Mouse (Mus musculus) T-cell, adult 66 days (primary cell): Measurements from ENCODE around the gene Olfr521. TPM values are rescaled to one million over a fixed set of nuclear protein-coding genes. Genes with fewer than 3 reads are reported as not detected.

Experiments used
- total RNA-seq, 2 experiments: library from RNA; stranded (reverse); gene quantifications; 3 replicates in 1 of 2; 4 replicates in 1 of 2; pipeline ENCODE4 v1.2.4; 2023

The Olfr521 gene
- total RNA-seq, result not detected

DNA sequence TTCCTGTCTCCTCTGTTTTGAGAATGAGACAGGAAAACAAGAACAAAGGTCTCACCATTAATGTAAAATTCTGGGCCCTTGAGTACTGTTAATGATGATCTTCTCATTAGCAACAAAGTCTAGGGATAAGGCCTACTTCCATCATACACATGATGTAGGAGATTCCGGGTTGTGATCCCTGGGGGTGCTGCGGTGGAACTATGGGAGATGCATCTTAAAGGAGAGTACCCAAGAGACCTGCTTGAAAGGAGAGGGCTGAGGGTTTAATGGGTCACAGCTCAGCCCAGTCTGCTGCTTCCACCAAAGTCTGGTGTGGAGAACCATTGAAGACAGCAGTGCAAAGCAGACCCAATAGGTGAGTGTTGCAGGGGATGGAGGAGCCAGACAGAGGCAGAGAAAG, at the start of gene Olfr521:
Olfr521 (plus strand) TSS at position 301 of the 400 bp plus-strand sequence.

DNA sequence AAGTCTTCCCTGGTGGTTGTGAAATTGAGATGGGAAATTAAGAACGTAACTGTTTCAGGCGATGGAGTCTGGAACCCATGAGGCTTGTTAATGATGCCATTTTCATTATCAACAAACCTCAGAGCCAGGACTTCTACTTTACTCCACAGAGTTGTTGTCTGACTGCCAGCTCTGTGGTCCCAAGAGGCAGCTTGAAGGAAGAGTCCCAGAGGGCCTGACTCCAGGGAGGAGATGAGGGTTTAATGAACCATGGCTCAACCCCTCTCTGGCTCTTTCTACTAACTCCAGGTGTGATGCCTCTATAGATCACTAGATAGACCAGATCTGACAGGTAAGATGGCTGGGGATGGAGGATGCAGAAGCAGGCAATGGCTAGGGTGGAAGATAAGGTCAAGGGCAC, 33.3 kb upstream of the Olfr521 start, which contains the start of gene Olfr520:
Olfr520 (plus strand) TSS at position 301 of the 400 bp plus-strand sequence.

Other genes starting within 250 kb of the Olfr521 start
- 10 to 100 TPM; 93.7 to 98.7 TPM for gene Arrb1, start 228.0 kb upstream of the Olfr521 start, total RNA-seq
- gene Tpbgl, start 136.4 kb upstream of the Olfr521 start, total RNA-seq, result 1 to 10 TPM; 3.3 to 4.3 TPM
- gene Slco2b1, start 52.2 kb upstream of the Olfr521 start, total RNA-seq, result under 1 TPM; 0.27 to 0.47 TPM
- gene Olfr520, start 33.2 kb upstream of the Olfr521 start, total RNA-seq, result not detected
- 1 to 10 TPM; 5.5 to 7.6 TPM for gene Neu3, start 64.9 kb downstream of the Olfr521 start, total RNA-seq
- not detected for gene Xrra1, start 95.6 kb downstream of the Olfr521 start, total RNA-seq
- 100 to 1,000 TPM; 116 to 119 TPM for gene Spcs2, start 100.0 kb downstream of the Olfr521 start, total RNA-seq
- 10 to 100 TPM; 32.1 to 32.5 TPM for gene Rnf169, start 216.9 kb downstream of the Olfr521 start, total RNA-seq
- gene Chrdl2, start 242.7 kb downstream of the Olfr521 start, total RNA-seq, result not detected